Mouse (Mus musculus): Measurements from ENCODE around the gene Atxn2.
"Not testable (repeated sequence)": the region's sequence is repeated elsewhere in the genome, so short reads cannot be mapped to it uniquely, and the experiment has no call there.

Gene Atxn2

GRCm38 (mm10) chr5:121711174-121711927, at the start of gene Atxn2:
Gene Atxn2 (plus strand): TSS chr5:121711337.
- DNase-seq (ENCODE audit: low spot score in 2 of 2) = peak; percentile 79 to 81

GRCm38 (mm10) chr5:121661494-121661893, 49.6 kb upstream of the Atxn2 start:
- DNase-seq (ENCODE audit: low spot score in 2 of 2) = no peak

- no peak for DNase-seq (ENCODE audit: low spot score in 2 of 2)
Observed at GRCm38 (mm10) chr5:121663456-121663855, 47.7 kb upstream of the Atxn2 start.

GRCm38 (mm10) chr5:121664078-121664477, 47.1 kb upstream of the Atxn2 start:
- no peak for DNase-seq (ENCODE audit: low spot score in 2 of 2)

GRCm38 (mm10) chr5:121664971-121665370, 46.2 kb upstream of the Atxn2 start:
- no peak for DNase-seq (ENCODE audit: low spot score in 2 of 2)

- no peak for DNase-seq (ENCODE audit: low spot score in 2 of 2)
Observed at GRCm38 (mm10) chr5:121667067-121667466, 44.1 kb upstream of the Atxn2 start.

GRCm38 (mm10) chr5:121668411-121668810, 42.7 kb upstream of the Atxn2 start:
- no peak for DNase-seq (ENCODE audit: low spot score in 2 of 2)

GRCm38 (mm10) chr5:121670412-121670811, 40.7 kb upstream of the Atxn2 start:
- DNase-seq (ENCODE audit: low spot score in 2 of 2) = peak in 1 of 2 experiments; percentile 38

- DNase-seq (ENCODE audit: low spot score in 2 of 2) = no peak
Observed at GRCm38 (mm10) chr5:121682250-121682649, 28.9 kb upstream of the Atxn2 start.

GRCm38 (mm10) chr5:121685495-121685894, 25.6 kb upstream of the Atxn2 start:
- no peak for DNase-seq (ENCODE audit: low spot score in 2 of 2)

GRCm38 (mm10) chr5:121686113-121686898, 24.8 kb upstream of the Atxn2 start:
- no peak for DNase-seq (ENCODE audit: low spot score in 2 of 2)

GRCm38 (mm10) chr5:121690482-121691211, 20.5 kb upstream of the Atxn2 start:
- no peak for DNase-seq (ENCODE audit: low spot score in 2 of 2)

GRCm38 (mm10) chr5:121691436-121691835, 19.7 kb upstream of the Atxn2 start:
- not testable (repeated sequence) for DNase-seq (ENCODE audit: low spot score in 2 of 2)

- DNase-seq (ENCODE audit: low spot score in 2 of 2) = no peak
Observed at GRCm38 (mm10) chr5:121692897-121693296, 18.2 kb upstream of the Atxn2 start.

- DNase-seq (ENCODE audit: low spot score in 2 of 2) = no peak
Observed at GRCm38 (mm10) chr5:121696761-121697160, 14.4 kb upstream of the Atxn2 start.

GRCm38 (mm10) chr5:121699891-121700290, 11.2 kb upstream of the Atxn2 start:
- no peak for DNase-seq (ENCODE audit: low spot score in 2 of 2)

GRCm38 (mm10) chr5:121700496-121700895, 10.6 kb upstream of the Atxn2 start:
- no peak for DNase-seq (ENCODE audit: low spot score in 2 of 2)

- no peak for DNase-seq (ENCODE audit: low spot score in 2 of 2)
Observed at GRCm38 (mm10) chr5:121701111-121701769, 9.9 kb upstream of the Atxn2 start.

- no peak for DNase-seq (ENCODE audit: low spot score in 2 of 2)
Observed at GRCm38 (mm10) chr5:121703341-121703740, 7.8 kb upstream of the Atxn2 start.

GRCm38 (mm10) chr5:121704512-121705248, 6.5 kb upstream of the Atxn2 start:
- no peak for DNase-seq (ENCODE audit: low spot score in 2 of 2)

GRCm38 (mm10) chr5:121710402-121710801, 735 bp upstream of the Atxn2 start:
- no peak for DNase-seq (ENCODE audit: low spot score in 2 of 2)
